Mouse (Mus musculus): ENCODE measurements around the gene Lhx2.

The Lhx2 gene

GRCm38 (mm10) chr2:38359811-38360210 lies 20.7 kb downstream of the Lhx2 start:
- in situ Hi-C loops (cut with MboI), result no loop called here

GRCm38 (mm10) chr2:38366222-38366621 lies 27.1 kb downstream of the Lhx2 start:
- in situ Hi-C loops (cut with MboI), result no loop called here

DNA sequence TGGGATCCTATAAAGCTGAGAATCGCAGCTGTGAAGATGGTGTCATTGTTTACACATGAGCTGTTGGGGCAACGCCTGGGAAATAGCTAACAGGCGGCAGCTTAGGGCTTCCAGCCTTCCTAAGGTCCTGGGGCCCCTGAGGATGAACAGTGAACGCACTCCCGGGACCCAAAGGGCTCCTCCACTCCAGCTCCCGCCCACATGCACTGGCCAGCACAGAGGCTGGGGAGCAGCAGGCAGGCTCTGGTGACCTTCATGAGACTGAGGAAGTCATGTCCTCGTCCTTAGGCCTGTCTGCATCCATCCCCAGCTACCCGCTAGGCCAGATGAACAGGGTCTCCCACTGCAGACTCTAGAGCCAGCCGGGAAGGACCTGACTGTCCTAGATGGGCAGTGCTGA lies 27.9 kb downstream of the Lhx2 start:
- in situ Hi-C loops (cut with MboI), result no loop called here

GRCm38 (mm10) chr2:38367852-38368251 lies 28.8 kb downstream of the Lhx2 start:
- in situ Hi-C loops (cut with MboI), result no loop called here

- in situ Hi-C loops (cut with MboI), result no loop called here
Observed at GRCm38 (mm10) chr2:38368746-38369330, 29.8 kb downstream of the Lhx2 start.

- in situ Hi-C loops (cut with MboI), result loop anchor here (10.0 kb wide), 1 partner anchor 451 kb away; no protein-coding TSS in a partner anchor
Observed at GRCm38 (mm10) chr2:38375606-38376304, 36.7 kb downstream of the Lhx2 start.

DNA sequence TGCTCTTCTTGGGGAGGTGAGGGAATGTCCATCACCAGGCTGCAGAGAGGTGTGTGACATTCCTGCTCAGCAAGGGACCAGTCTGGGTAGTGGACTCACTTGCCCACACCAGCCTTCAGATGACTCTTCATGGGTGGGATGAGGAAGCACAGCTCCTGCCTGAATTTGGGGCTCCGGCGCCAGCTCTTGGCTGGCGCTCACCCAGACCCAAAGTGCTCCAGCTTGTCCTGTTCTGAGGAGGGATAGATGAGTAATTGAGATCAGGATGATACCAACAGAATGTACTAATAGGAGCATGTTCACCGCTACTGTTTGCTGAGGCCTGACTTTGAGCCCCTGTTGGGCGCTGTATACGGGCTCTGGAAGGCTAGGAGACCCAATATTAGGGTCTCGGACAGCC lies 38.2 kb downstream of the Lhx2 start:
- in situ Hi-C loops (cut with MboI), result loop anchor here (10.0 kb wide), 1 partner anchor 452 kb away; no protein-coding TSS in a partner anchor

- in situ Hi-C loops (cut with MboI), result loop anchor here (10.0 kb wide), 1 partner anchor 454 kb away; no protein-coding TSS in a partner anchor
Observed at GRCm38 (mm10) chr2:38378346-38378745, 39.3 kb downstream of the Lhx2 start.

GRCm38 (mm10) chr2:38378849-38379545 lies 39.9 kb downstream of the Lhx2 start:
- in situ Hi-C loops (cut with MboI), result loop anchor here (10.0 kb wide), 1 partner anchor 454 kb away; no protein-coding TSS in a partner anchor

- in situ Hi-C loops (cut with MboI), result loop anchor here (10.0 kb wide), 1 partner anchor 455 kb away; no protein-coding TSS in a partner anchor
Observed at GRCm38 (mm10) chr2:38379546-38379870, 40.4 kb downstream of the Lhx2 start.

- in situ Hi-C loops (cut with MboI), result no loop called here
Observed at GRCm38 (mm10) chr2:38380136-38381083, 41.3 kb downstream of the Lhx2 start.

DNA sequence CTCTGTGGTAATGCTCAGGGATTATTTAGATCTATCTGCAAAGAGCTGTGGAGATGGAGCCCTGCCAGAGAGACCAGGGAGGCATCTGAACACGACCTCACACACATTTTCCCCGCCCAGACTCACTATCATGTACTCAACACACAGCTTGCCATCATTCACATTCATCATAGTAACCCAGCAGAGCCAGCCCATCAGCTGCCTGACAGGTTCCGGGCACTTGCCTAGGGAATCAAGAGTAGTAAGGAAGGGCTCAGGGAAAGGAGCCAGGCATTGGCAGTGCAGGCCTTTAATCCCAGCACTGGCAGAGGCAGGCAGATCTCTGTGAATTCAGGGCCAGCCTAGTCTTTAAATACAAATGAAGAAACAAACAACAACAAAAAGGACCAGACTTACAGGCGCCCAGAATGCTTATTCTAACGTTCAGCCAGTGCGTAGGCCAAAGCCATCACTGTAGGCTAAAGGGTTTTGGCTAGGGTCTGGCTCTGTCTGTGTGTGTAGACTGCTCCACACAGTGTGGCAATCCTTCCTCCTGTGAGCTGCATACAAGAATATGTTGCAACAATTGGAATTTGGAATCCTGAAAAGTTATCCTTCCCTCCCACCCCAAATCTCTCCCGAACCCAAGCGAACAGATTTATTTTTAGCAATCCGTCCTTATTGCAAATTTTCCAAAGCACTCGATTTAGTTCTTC lies 48.6 kb downstream of the Lhx2 start:
- in situ Hi-C loops (cut with MboI), result no loop called here

GRCm38 (mm10) chr2:38394977-38395868 lies 56.1 kb downstream of the Lhx2 start:
- in situ Hi-C loops (cut with MboI), result no loop called here

DNA sequence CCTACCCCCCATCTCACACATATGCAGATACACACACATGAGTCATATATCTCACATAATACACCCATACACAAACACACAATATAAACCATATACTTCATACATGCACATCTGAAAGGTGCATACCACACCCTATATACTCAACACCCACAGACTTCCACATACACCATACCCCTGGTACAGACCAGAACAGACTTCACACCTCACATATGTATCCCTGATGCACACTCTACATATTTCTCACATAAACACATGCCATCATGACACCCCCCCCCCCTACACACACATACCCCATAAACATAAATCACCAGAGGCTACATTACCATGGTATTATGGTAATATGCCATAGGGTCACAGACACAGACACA lies 56.8 kb downstream of the Lhx2 start:
- in situ Hi-C loops (cut with MboI), result no loop called here

DNA sequence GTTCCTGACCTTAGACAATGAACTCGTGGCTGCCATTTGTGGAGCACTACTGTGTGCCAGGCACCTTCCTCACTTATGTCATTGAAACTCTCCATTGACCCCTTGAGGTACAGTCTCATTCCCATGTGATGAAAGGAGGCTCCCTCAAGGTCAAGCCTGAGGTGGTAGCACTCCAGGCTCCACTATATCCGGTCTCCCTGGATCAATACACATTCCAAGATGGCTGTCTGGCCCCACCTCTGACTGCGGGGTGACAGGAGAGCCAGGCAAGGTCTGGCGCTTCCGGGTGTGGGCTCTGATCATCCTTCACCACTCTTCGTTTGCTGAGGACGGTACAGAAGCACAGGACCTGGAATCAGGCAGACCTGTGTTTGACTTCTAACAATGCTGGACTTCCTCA lies 58.2 kb downstream of the Lhx2 start:
- in situ Hi-C loops (cut with MboI), result no loop called here

- in situ Hi-C loops (cut with MboI), result no loop called here
Observed at GRCm38 (mm10) chr2:38397882-38398281, 58.8 kb downstream of the Lhx2 start.

- in situ Hi-C loops (cut with MboI), result no loop called here
Observed at GRCm38 (mm10) chr2:38402611-38403010, 63.5 kb downstream of the Lhx2 start.

GRCm38 (mm10) chr2:38403231-38403630 lies 64.2 kb downstream of the Lhx2 start:
- in situ Hi-C loops (cut with MboI), result no loop called here

DNA sequence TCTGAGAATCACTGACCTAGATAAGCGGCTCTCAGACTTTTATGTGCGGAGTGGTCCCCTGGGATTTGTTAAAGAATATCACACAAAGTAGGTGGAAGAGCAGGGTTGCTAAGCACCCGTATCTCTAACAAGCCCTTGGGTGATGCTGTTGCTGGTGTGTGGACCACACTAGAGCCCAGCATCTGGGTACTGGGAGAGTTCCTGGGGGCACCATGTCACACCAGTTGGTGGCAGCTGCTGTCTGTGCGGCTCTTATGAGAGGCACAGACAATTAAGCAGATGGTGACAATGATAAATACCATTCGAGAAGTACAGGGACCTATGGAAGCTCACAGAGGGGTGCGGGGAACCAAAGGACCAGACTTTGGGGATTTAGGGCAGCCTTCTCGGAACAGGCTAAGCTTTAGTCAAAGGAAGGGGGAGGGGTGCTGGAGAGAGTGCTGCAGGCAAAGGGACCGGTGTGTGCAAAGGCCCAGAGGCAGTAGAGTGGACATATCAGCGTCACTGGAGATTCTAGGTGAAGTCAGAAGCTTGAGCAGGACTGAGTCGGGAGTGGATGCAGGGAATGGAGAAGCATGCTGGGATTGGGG lies 65.0 kb downstream of the Lhx2 start:
- in situ Hi-C loops (cut with MboI), result no loop called here

DNA sequence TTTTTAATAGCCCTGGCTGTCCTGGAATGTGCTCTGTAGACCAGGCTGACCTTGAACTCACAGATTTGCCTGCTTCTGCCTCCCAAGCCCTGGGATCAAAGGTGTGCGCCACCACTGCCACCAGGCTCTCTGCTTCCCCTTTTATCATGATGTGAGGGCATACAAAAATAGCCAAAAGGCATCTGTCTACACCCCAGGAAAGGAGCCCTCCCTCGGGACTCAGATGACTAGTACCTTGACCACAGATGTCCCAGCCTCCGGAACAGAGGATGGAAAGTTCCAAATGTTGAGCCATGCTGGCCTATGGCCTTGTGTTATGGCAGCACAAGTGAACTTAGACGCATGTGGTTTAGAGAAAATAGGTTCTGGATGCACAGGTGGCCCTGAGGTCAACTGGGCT lies 66.3 kb downstream of the Lhx2 start:
- in situ Hi-C loops (cut with MboI), result no loop called here

Data from mature B cell (primary cell).